ENCODE assay signal across 9 mouse cellular contexts in genomic region chr2:102091516-102092350, GRCm38 (mm10).
A peak's percentile ranks its signal among the peaks of the same experiment; 100 is the strongest.
DNase-seq lines count a peak whose midpoint lies in the region; ATAC-seq and TF ChIP-seq lines count a peak whose summit lies in the region.
"Had no signal": no experiment of that assay in that cellular context is flagged by ENCODE, and none has a peak within 500 bp of the region (broad histone marks: within the 10 kb centered on the region; RNA-seq: fewer than 3 reads in every experiment).

No protein-coding gene starts in this region.

- dilution Hi-C loops in CH12.LX (cut with MboI; ENCODE audit: extremely low pct_ligation_motif_present, extremely low pct_unique_long_range_greater_than_20kb, low sequenced_read_pairs) = no loop called here

- 0 out of 4 replicates have a peak, but pooled peaks cover 0 to under 1% of the 10 kb centered on the region in 2 experiments for H3K4me1 ChIP-seq in CH12.LX (ENCODE audit: control insufficient read depth in 1 of 2, insufficient read depth in 2 of 2)
- H3K4me1 ChIP-seq in embryonic facial prominence, embryonic 11.5 days (ENCODE audit: control insufficient read depth, insufficient read depth, low read length) = no peaks in the 10 kb centered on the region
- H3K4me1 ChIP-seq in heart, postnatal 0 days (ENCODE audit: control insufficient read depth, insufficient read depth) = no peaks in the 10 kb centered on the region
- H3K4me1 ChIP-seq in lung, adult 2 months (ENCODE audit: control insufficient read depth, insufficient read depth, low read length) = peaks cover 8% of the 10 kb centered on the region

- TF ChIP-seq POLR2A in CH12.LX (IDR thresholded peaks at IDR 0.05; ENCODE audit: low read depth, low read length) = no peak
- TF ChIP-seq POLR2A in lung, adult 2 months (IDR thresholded peaks at IDR 0.05; ENCODE audit: borderline replicate concordance, extremely low read depth, low read depth, low read length) = no peak

- DNase-seq in CH12.LX (ENCODE audit: extremely low read depth) = peak; percentile 62
- DNase-seq in adrenal gland, postnatal 14 days = peak; percentile 77
- DNase-seq in embryonic facial prominence, embryonic 11.5 days (ENCODE audit: low spot score) = peak; percentile 83
- peak; percentile 68 for DNase-seq in heart, postnatal 0 days (ENCODE audit: low spot score)
- peak; percentile 76 for DNase-seq in large intestine, adult 2 months (ENCODE audit: low read depth, low spot score)
- peak; percentile 62 for DNase-seq in lung, adult 2 months
- peak; percentile 38 for DNase-seq in ovary, postnatal 36 days (ENCODE audit: low spot score)
- peak; percentile 85 for DNase-seq in thymus, postnatal 4 days

- ATAC-seq in embryonic facial prominence, embryonic 11.5 days (replicated peaks; ENCODE audit: insufficient number of reproducible peaks, low FRiP score, low TSS enrichment, low read depth) = peak; percentile 80
- peak; percentile 68 for ATAC-seq in heart, postnatal 0 days (ENCODE audit: insufficient read depth, low read depth)

- H3K4me2 ChIP-seq in CH12.LX (ENCODE audit: insufficient read depth, low read depth, poor library complexity, severe bottlenecking) = no peak overlapping the region
- no peak overlapping the region for H3K4me2 ChIP-seq in embryonic facial prominence, embryonic 11.5 days (ENCODE audit: low read depth, low read length)
- no peak overlapping the region for H3K4me2 ChIP-seq in heart, postnatal 0 days (ENCODE audit: low read depth, low read length)
- H3K4me2 ChIP-seq: liver, embryonic 15.5 days had no signal

- in situ Hi-C loops in CH12.LX (cut with MboI; ENCODE audit: low pct_ligation_motif_present, low pct_unique_long_range_greater_than_20kb, low sequenced_read_pairs) = loop anchor here (10.0 to 25.0 kb wide), 2 partner anchors 196 to 363 kb away; partner anchors contain the start of gene Fjx1

- TF ChIP-seq CTCF in CH12.LX (conservative IDR thresholded peaks at IDR 0.05 in 1 of 2, IDR thresholded peaks at IDR 0.05 in 1 of 2; ENCODE audit: low read depth in 2 of 2, low read length in 2 of 2) = peak; percentile 53 to 77; a peak in 3 of 4 replicates
- TF ChIP-seq CTCF in heart, postnatal 0 days (IDR thresholded peaks at IDR 0.05; ENCODE audit: low read depth) = peak; percentile 89
- TF ChIP-seq CTCF in lung, adult 2 months (IDR thresholded peaks at IDR 0.05; ENCODE audit: insufficient read depth, low read length) = peak; percentile 78

- H3K9ac ChIP-seq in CH12.LX (ENCODE audit: insufficient read depth, low read depth) = no peak overlapping the region
- H3K9ac ChIP-seq in embryonic facial prominence, embryonic 11.5 days (replicated peaks; ENCODE audit: low read length) = peak overlapping the region; percentile 22; the same call in 1 of the 2 replicates
- no peak overlapping the region for H3K9ac ChIP-seq in heart, postnatal 0 days (replicated peaks; ENCODE audit: low read depth, low read length)
- H3K9ac ChIP-seq: liver, embryonic 15.5 days had no signal

- no peak for TF ChIP-seq EP300 in CH12.LX (IDR thresholded peaks at IDR 0.05; ENCODE audit: low read length)
- TF ChIP-seq EP300 in heart, postnatal 0 days (IDR thresholded peaks at IDR 0.05; ENCODE audit: low read depth) = no peak

- H3K27me3 ChIP-seq in CH12.LX (replicated peaks) = no peaks in the 10 kb centered on the region
- no peaks in the 10 kb centered on the region for H3K27me3 ChIP-seq in embryonic facial prominence, embryonic 11.5 days (ENCODE audit: control insufficient read depth, insufficient read depth, low read length)
- H3K27me3 ChIP-seq in heart, postnatal 0 days (ENCODE audit: control insufficient read depth, insufficient read depth, low read length) = no peaks in the 10 kb centered on the region
- H3K27me3 ChIP-seq: liver, embryonic 15.5 days had no signal

- H3K27ac ChIP-seq in CH12.LX (ENCODE audit: insufficient read depth, low read depth) = no peak overlapping the region
- no peak overlapping the region for H3K27ac ChIP-seq in embryonic facial prominence, embryonic 11.5 days (replicated peaks; ENCODE audit: low read depth, low read length)
- no peak overlapping the region for H3K27ac ChIP-seq in heart, postnatal 0 days (ENCODE audit: low read depth)
- H3K27ac ChIP-seq: liver, embryonic 15.5 days had no signal

- peaks cover 0 to under 1% of the 10 kb centered on the region in 2 experiments for H3K36me3 ChIP-seq in CH12.LX (replicated peaks in 1 of 2; ENCODE audit: control insufficient read depth in 1 of 2, insufficient read depth in 1 of 2, low read length in 1 of 2)
- H3K36me3 ChIP-seq in embryonic facial prominence, embryonic 11.5 days (replicated peaks; ENCODE audit: control insufficient read depth, insufficient read depth, low read depth, low read length) = no peaks in the 10 kb centered on the region
- no peaks in the 10 kb centered on the region for H3K36me3 ChIP-seq in heart, postnatal 0 days (replicated peaks; ENCODE audit: control insufficient read depth, insufficient read depth, low read length)

- H3K79me2 ChIP-seq in CH12.LX (replicated peaks; ENCODE audit: control insufficient read depth, extremely low read depth, insufficient read depth, poor library complexity, severe bottlenecking) = no peaks in the 10 kb centered on the region

- H3K9me3 ChIP-seq in CH12.LX (replicated peaks; ENCODE audit: low read length) = no peaks in the 10 kb centered on the region
- no peaks in the 10 kb centered on the region for H3K9me3 ChIP-seq in embryonic facial prominence, embryonic 11.5 days (replicated peaks; ENCODE audit: control insufficient read depth, low read length)
- no peaks in the 10 kb centered on the region for H3K9me3 ChIP-seq in heart, postnatal 0 days (replicated peaks; ENCODE audit: control insufficient read depth, low read length)
- H3K9me3 ChIP-seq: liver, embryonic 15.5 days had no signal

- H3K4me3 ChIP-seq in CH12.LX (replicated peaks in 1 of 3; ENCODE audit: low read depth in 2 of 3, low read length in 2 of 3, poor library complexity in 1 of 3) = no peak overlapping the region
- H3K4me3 ChIP-seq in embryonic facial prominence, embryonic 11.5 days (ENCODE audit: low read depth, low read length) = no peak overlapping the region
- H3K4me3 ChIP-seq in heart, postnatal 0 days (ENCODE audit: low read depth, low read length) = no peak overlapping the region
- H3K4me3 ChIP-seq in lung, adult 2 months (replicated peaks; ENCODE audit: extremely low read depth, low read depth, low read length) = no peak overlapping the region
- H3K4me3 ChIP-seq: liver, embryonic 15.5 days had no signal

- peak; percentile 77 for TF ChIP-seq RAD21 in CH12.LX (IDR thresholded peaks at IDR 0.05; ENCODE audit: low read depth, low read length)

- 66% methylated on average over 8 of the region's 8 CpGs for WGBS in embryonic facial prominence, embryonic 11.5 days
- 51% methylated on average over 8 of the region's 8 CpGs for WGBS in heart, postnatal 0 days
- WGBS in large intestine, adult 2 months = 33% methylated on average over 8 of the region's 8 CpGs
- 50% methylated on average over 8 of the region's 8 CpGs for WGBS in lung, adult 2 months

TF ChIP-seq in CH12.LX, 34 proteins besides CTCF, POLR2A, EP300 and RAD21:
- TF ChIP-seq ZC3H11A (IDR thresholded peaks at IDR 0.05; ENCODE audit: low read depth, low read length) (0 out of 2 replicates have a peak, but pooled peaks have one; percentile 14), SMC3 (IDR thresholded peaks at IDR 0.05; ENCODE audit: low read depth, low read length) (peak; percentile 67), JUND (conservative IDR thresholded peaks at IDR 0.05; ENCODE audit: low read depth, low read length) (no peak)
